Mouse (Mus musculus) CH12.LX (cell line): ENCODE results near the gene Sec14l3.

Source experiments
- E2F4 ChIP-seq: IDR thresholded peaks from 2 replicates; pipeline ENCODE4 v1.6.1; 2011; ENCODE audit warnings: low read depth, low read length, improper control_type of control experiment; ENCODE audit not compliant: insufficient replicate concordance
- POLR2A ChIP-seq: IDR thresholded peaks from 2 replicates; pipeline ENCODE4 v1.6.1; 2011; ENCODE audit warnings: low read depth, mild to moderate bottlenecking, improper control_type of control experiment, low read length
- SIN3A ChIP-seq: IDR thresholded peaks from 2 replicates; pipeline ENCODE4 v1.6.1; 2012; ENCODE audit warnings: low read length, improper control_type of control experiment, inconsistent platforms
- ZMIZ1 ChIP-seq: IDR thresholded peaks from 2 replicates; pipeline ENCODE4 v1.6.1; 2012; ENCODE audit warnings: low read depth, mild to moderate bottlenecking, inconsistent platforms, low read length, improper control_type of control experiment
- ZNF384 ChIP-seq: IDR thresholded peaks from 2 replicates; pipeline ENCODE4 v1.6.1; 2012; ENCODE audit warnings: low read depth, low read length, improper control_type of control experiment, inconsistent platforms

DNA sequence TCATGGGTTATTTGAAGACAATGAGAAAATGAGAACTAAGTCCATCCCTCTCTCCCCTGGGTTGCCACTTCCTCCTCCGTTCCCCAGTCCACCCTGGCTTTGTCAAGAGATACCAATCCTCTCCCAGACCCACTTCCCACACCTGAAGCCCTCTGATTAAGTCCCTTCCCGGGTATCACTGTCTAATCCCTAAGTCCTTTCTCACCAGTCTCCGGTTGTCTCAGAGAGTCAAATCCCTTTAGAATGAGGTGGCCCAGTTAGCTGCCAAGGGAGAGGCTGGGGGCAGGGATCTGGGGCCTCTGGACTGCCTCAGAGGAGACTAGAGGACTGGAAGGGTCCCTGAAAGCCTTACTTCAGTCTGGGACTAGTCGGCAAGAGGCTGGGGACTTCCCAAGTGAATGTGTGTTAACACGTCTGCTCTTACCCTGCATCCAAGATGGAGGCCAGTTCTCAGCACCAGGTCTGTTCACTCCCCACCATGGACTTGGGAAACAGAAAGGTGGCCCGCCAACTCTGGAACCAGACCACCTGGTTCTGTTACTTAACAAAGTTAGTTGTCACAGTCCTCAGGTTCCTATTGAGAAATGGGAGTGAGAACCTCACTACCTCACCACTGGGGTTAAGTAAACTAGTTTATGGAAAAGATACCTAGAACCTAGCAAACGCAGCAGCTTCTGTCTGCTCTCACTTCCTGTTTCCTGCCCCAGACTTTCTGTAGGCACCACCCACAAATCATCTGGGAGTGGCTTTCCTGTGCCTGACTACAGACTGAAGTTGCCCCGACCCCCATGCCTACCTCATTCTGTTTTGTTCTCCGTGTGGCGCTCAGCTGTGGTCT lies 58.3 kb downstream of the Sec14l3 start, which contains the start of gene Sec14l2:
- TF ChIP-seq E2F4 (no peak), POLR2A (peak; percentile 97), ZMIZ1 (peak; percentile 92), ZNF384 (no peak), SIN3A (peak; percentile 91)
